Mouse (Mus musculus): ENCODE results near the gene Lpcat1. TPM values are rescaled to one million over a fixed set of nuclear protein-coding genes. Genes with fewer than 3 reads are reported as not detected.

Gene Lpcat1
- total RNA-seq, 4 experiments from 2014 or later = 16.2 to 26.5 (median 20.5) TPM

- DNase-seq = no peak
Observed at GRCm38 (mm10) chr13:73447478-73447877, 19.5 kb upstream of the Lpcat1 start.

- no peak for DNase-seq
Observed at GRCm38 (mm10) chr13:73448201-73448600, 18.8 kb upstream of the Lpcat1 start.

DNA sequence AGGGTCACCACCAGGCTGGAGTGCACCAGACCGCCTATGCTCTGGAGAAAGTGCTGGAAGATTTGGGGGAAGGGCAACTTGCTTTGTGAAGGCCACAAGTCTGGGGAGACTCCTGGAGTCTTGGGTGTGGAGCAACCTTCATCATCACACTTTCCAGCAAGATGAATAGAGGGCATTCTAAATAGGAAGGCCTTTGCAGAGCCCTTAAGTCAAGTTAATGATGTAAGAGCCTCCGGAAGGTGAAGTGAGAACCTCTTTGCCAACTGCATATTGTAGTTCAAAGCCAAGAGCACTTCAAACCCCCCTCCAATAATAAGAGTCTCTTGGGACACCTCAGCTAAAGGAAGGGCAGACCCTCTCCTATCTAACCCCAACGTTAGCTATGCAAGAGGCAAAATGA, 18.3 kb upstream of the Lpcat1 start:
- DNase-seq = no peak

GRCm38 (mm10) chr13:73453503-73454217, 13.3 kb upstream of the Lpcat1 start:
- DNase-seq = no peak

DNA sequence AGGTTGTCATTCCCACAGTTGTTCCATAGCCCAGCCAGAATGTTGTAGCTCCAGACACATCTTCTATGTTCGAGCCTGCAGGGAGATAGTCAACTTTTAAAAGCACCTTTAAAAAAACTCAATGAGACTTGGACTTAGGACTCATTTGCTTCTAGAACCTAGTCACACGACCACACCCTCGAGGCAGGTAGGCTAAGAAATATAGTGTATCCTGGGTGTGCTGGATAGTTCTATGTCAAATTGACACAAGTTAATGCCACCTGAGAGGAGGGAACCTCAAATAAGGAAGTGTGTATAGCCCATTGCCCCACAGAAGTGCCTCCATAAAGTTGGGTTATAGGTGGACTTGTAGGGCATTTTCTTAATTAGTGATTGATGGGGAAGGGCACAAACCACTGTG, 11.7 kb upstream of the Lpcat1 start:
- DNase-seq = no peak

DNA sequence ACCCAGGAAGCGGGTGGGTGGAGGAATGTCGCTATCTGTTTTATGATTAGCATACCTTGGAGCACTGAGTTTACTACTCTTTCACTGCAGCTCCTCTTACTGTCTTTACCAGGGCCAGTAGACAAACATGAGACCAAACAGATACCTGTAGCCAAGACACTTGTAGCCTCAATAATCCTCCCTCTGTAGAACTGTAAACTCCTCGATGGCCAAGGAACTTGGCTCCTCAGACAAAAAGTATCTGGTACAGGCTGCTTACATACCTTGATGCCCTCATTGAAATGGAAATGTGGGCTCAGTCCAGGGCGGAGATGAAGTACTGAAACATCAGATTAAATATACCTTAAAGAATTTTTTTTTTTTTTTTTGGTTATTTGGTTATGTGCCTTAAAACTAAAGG, 9.7 kb upstream of the Lpcat1 start:
- DNase-seq = no peak

- no peak for DNase-seq
Observed at GRCm38 (mm10) chr13:73457741-73458140, 9.3 kb upstream of the Lpcat1 start.

GRCm38 (mm10) chr13:73458719-73459118, 8.3 kb upstream of the Lpcat1 start:
- no peak for DNase-seq

- no peak for DNase-seq
Observed at GRCm38 (mm10) chr13:73459189-73459850, 7.7 kb upstream of the Lpcat1 start.

GRCm38 (mm10) chr13:73461551-73461950, 5.4 kb upstream of the Lpcat1 start:
- no peak for DNase-seq

- DNase-seq = no peak
Observed at GRCm38 (mm10) chr13:73465156-73465555, 1.8 kb upstream of the Lpcat1 start.

DNA sequence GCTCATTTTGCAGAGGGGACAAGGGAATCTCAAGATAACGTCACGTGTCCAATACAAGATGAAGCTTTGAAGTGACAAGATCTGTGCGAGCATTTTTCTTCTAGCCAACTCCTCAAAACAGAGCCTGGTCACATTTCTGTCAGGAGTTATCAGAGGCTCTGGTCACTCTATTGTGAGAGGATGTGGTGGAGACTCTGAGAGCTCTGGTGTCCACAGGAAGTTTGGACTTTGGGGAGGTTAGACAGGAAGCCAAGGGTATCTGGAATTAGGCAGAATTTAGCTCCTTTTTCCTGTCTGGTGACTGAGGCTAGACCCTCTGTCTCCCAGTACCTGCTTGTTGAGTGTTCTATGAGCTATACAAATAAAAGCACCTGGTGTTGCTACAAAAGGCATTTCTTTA, 586 bp upstream of the Lpcat1 start:
- no peak for DNase-seq

- DNase-seq = peak; percentile 14
Observed at GRCm38 (mm10) chr13:73467421-73468237, 632 bp downstream of the Lpcat1 start.

- DNase-seq = no peak
Observed at GRCm38 (mm10) chr13:73468834-73469233, 1.8 kb downstream of the Lpcat1 start.

DNA sequence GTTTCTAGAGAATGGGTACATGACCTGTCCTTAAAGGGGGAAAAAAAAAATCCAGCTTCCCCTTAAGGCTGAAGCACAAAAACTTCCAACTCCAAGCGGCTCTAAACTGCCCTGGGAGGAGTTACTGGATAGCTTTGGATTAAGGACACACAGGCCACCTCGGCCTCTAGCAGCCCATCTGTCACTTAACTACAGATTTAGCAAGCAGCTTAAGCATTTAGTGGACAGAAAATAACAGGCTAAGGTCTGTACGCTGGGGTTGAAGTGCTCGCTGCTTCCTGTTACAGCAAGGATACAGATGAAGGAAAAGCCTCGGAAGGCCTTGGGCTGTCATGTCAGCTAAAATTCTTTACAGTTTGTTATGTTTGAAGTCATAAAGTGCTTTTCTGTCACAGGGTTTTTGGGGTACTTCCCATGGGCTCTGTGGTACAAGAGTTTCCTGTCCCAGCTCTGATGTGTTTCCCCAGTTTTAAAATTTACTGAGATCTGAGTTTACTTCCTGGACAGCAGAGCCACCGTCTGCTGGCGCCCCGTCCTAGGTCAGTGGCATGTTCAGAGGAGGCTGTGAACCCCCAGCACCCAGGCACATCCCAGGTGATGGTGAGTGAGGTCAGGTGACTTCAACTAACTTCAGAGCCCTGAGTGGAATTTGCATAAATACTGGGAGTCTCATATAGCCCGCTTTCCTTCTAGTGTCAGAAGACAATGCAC, 2.4 kb downstream of the Lpcat1 start:
- DNase-seq = no peak

- no peak for DNase-seq
Observed at GRCm38 (mm10) chr13:73472481-73472880, 5.5 kb downstream of the Lpcat1 start.

GRCm38 (mm10) chr13:73473746-73474145, 6.7 kb downstream of the Lpcat1 start:
- DNase-seq = no peak

DNA sequence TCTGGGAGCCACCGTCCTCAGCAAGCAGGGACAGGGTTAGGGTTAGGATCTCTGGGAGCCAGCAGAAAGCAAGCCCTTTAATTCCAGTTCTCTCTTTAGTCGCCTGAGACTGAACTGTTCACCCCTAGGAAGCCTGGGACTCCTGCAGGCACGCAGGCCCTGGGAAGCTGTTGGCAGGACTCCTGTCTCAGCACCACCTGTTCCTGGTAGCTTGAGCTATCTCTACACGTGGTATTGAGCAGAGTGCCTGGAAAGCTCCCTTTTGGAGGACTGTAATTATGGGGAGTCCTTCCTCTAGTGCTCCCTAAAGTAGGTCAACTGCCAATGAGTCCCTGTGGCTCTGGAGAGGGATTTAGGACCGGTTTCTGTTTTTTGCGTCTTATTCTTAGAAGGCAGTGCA, 7.2 kb downstream of the Lpcat1 start:
- DNase-seq = no peak

- no peak for DNase-seq
Observed at GRCm38 (mm10) chr13:73475058-73475980, 8.3 kb downstream of the Lpcat1 start.

DNA sequence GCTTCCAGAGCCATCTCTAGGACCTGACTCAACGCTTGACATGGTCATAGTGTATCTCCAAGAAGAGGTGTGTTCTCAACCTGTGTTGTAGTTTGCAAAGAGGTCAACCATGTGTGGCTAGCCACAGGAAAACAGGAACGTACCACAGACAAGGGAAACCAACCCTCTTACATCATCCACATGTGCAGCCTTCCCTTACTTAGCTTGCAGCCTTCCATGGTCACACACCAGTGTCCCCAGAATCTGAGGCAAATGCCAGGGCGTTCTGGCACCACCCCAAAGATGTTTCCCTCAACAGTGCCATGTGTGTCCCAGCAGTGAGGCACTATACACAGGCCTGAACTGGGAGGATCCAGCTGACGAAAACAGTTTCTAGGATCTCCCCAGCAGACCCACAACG, 9.3 kb downstream of the Lpcat1 start:
- DNase-seq = no peak

DNA sequence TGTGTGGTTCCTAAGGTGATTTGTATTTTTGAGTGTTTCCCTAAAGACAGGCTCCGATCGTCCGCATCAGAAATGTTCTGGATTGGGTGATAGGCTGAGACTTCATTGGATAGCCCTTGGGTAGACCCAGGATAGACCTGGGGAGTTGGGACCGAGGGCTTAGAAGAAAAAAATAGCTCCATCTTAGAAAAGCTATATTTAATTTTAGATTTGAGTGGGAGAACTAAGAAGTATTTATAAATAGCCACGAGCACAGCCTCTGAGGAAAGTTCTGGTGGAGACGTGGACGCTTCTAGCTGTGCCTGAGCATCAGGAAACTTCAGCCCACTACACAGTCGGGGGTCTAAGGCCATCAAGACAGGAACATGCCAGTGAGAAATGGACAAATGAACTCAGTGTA, 9.8 kb downstream of the Lpcat1 start:
- DNase-seq = no peak

- no peak for DNase-seq
Observed at GRCm38 (mm10) chr13:73477841-73478240, 10.8 kb downstream of the Lpcat1 start.
